Comparison of ENCODE assay signal across 15 mouse cellular contexts in genomic region chr4:84149149-84150050, GRCm38 (mm10).
DNase-seq lines count a peak whose midpoint lies in the region; ATAC-seq and TF ChIP-seq lines count a peak whose summit lies in the region.
"Had no signal": no experiment of that assay in that cellular context is flagged by ENCODE, and none has a peak within 500 bp of the region (broad histone marks: within the 10 kb centered on the region; RNA-seq: fewer than 3 reads in every experiment).

No protein-coding gene starts in this region.

- no peaks in the 10 kb centered on the region for H3K36me3 ChIP-seq in lung, embryonic 15.5 days
- no peaks in the 10 kb centered on the region for H3K36me3 ChIP-seq in kidney, postnatal 0 days (ENCODE audit: insufficient read depth, low read length)
- H3K36me3 ChIP-seq in liver, embryonic 16.5 days (ENCODE audit: control insufficient read depth, insufficient read depth): no peaks in the 10 kb centered on the region
- H3K36me3 ChIP-seq: heart, embryonic 10.5 days; hindbrain, embryonic 10.5 days; limb, embryonic 15.5 days; neural tube, embryonic 13.5 days had no signal

- ATAC-seq in lung, embryonic 15.5 days (ENCODE audit: borderline replicate concordance, extremely low read depth, low FRiP score, low TSS enrichment): peak; percentile 65
- ATAC-seq in kidney, postnatal 0 days (replicated peaks; ENCODE audit: low FRiP score, low read depth): peak; percentile 21; the same call in 1 of the 2 replicates
- ATAC-seq in liver, embryonic 16.5 days (ENCODE audit: low read depth): peak; percentile 59

- no peak overlapping the region for H3K9ac ChIP-seq in lung, embryonic 15.5 days
- H3K9ac ChIP-seq in kidney, postnatal 0 days (ENCODE audit: low read depth, low read length): no peak overlapping the region
- no peak overlapping the region for H3K9ac ChIP-seq in liver, embryonic 16.5 days (ENCODE audit: low read depth, low read length)
- H3K9ac ChIP-seq: limb, embryonic 15.5 days; neural tube, embryonic 13.5 days had no signal

- no peaks in the 10 kb centered on the region for H3K9me3 ChIP-seq in lung, embryonic 15.5 days
- H3K9me3 ChIP-seq in kidney, postnatal 0 days (replicated peaks; ENCODE audit: low read length): no peaks in the 10 kb centered on the region; the same call in 1 of the 2 replicates
- H3K9me3 ChIP-seq in liver, embryonic 16.5 days (replicated peaks; ENCODE audit: control insufficient read depth, low read length): no peaks in the 10 kb centered on the region
- H3K9me3 ChIP-seq: heart, embryonic 10.5 days; hindbrain, embryonic 10.5 days; limb, embryonic 15.5 days; neural tube, embryonic 13.5 days had no signal

- intact Hi-C loops in gastrocnemius, postnatal 14 days (cut with DNase I; ENCODE audit: low total_unique reads): no loop called here

- peaks cover 35% of the 10 kb centered on the region for H3K4me1 ChIP-seq in lung, embryonic 15.5 days
- no peaks in the 10 kb centered on the region for H3K4me1 ChIP-seq in kidney, postnatal 0 days (replicated peaks; ENCODE audit: insufficient read depth, low read length)
- no peaks in the 10 kb centered on the region for H3K4me1 ChIP-seq in liver, embryonic 16.5 days (ENCODE audit: control insufficient read depth, low read depth, low read length)

- no peak for TF ChIP-seq CTCF in kidney, postnatal 0 days (IDR thresholded peaks at IDR 0.05; ENCODE audit: low read depth)

- H3K27ac ChIP-seq in lung, embryonic 15.5 days: no peak overlapping the region
- H3K27ac ChIP-seq in kidney, postnatal 0 days: no peak overlapping the region
- H3K27ac ChIP-seq in liver, embryonic 16.5 days (ENCODE audit: low read length): peak overlapping the region; percentile 24; the same call in 1 of the 2 replicates
- H3K27ac ChIP-seq: heart, embryonic 10.5 days; limb, embryonic 15.5 days had no signal

- no peak overlapping the region for H3K4me3 ChIP-seq in lung, embryonic 15.5 days
- H3K4me3 ChIP-seq in kidney, postnatal 0 days (replicated peaks; ENCODE audit: low read depth, low read length): no peak overlapping the region
- H3K4me3 ChIP-seq in liver, embryonic 16.5 days (ENCODE audit: low read depth, low read length): no peak overlapping the region
- H3K4me3 ChIP-seq: heart, embryonic 10.5 days; hindbrain, embryonic 10.5 days; limb, embryonic 15.5 days; neural tube, embryonic 13.5 days had no signal

- WGBS in lung, embryonic 15.5 days: 29% methylated on average over 13 of the region's 13 CpGs
- WGBS in kidney, postnatal 0 days: 69% methylated on average over 13 of the region's 13 CpGs
- 45% methylated on average over 13 of the region's 13 CpGs for WGBS in liver, embryonic 16.5 days (ENCODE audit: insufficient replicate concordance)

- H3K27me3 ChIP-seq in lung, embryonic 15.5 days: no peaks in the 10 kb centered on the region
- no peaks in the 10 kb centered on the region for H3K27me3 ChIP-seq in kidney, postnatal 0 days (ENCODE audit: insufficient read depth, low read length)
- no peaks in the 10 kb centered on the region for H3K27me3 ChIP-seq in liver, embryonic 16.5 days (ENCODE audit: control insufficient read depth, insufficient read depth, low read depth, low read length)
- H3K27me3 ChIP-seq: limb, embryonic 15.5 days had no signal

- DNase-seq in lung, postnatal 36 days: no peak
- no peak for DNase-seq in kidney, postnatal 0 days (ENCODE audit: low spot score)
- peak; percentile 76 for DNase-seq in yolk sac, embryonic 10.5 days (ENCODE audit: low spot score)
- DNase-seq in spleen, adult 12 weeks (ENCODE audit: low spot score): no peak
- no peak for DNase-seq in gastrocnemius, postnatal 14 days
- DNase-seq in ovary, adult 18-20 months (ENCODE audit: low spot score): no peak
- DNase-seq: cerebellum, postnatal 25 days; midbrain, embryonic 14.5 days; thymus, postnatal 36 days had no signal

- no peak overlapping the region for H3K4me2 ChIP-seq in lung, embryonic 15.5 days
- no peak overlapping the region for H3K4me2 ChIP-seq in kidney, postnatal 0 days (ENCODE audit: low read length)
- 0 out of 2 replicates have a peak overlapping the region, but pooled peaks have one; percentile 8 for H3K4me2 ChIP-seq in liver, embryonic 16.5 days (ENCODE audit: low read depth, low read length)
- H3K4me2 ChIP-seq: limb, embryonic 15.5 days; neural tube, embryonic 13.5 days had no signal
